Mouse (Mus musculus) CD4-positive, CD25-positive, alpha-beta regulatory T cell, adult 4 months (primary cell): ENCODE measurements at regions not wholly inside any gene's neighbourhood (a gene's known extent, or its start where the extent isn't known, plus 50 kb on each side); places are given as distances from the start of the nearest gene placed in this dataset.
A peak's percentile ranks its signal among the peaks of the same experiment; 100 is the strongest.

Experiments used
- ATAC-seq: one replicate; pipeline ENCODE4 v1.8.0; 2017

- no peak for ATAC-seq
Measured at GRCm38 (mm10) chr15:59212362-59212761, 323.3 kb downstream of the Gm49356 start.

- ATAC-seq: no peak
Measured at GRCm38 (mm10) chr15:59214096-59214495, 325.0 kb downstream of the Gm49356 start.

GRCm38 (mm10) chr15:59215239-59215638 lies 326.1 kb downstream of the Gm49356 start:
- ATAC-seq: no peak

GRCm38 (mm10) chr15:59217481-59217880 lies 328.4 kb downstream of the Gm49356 start:
- no peak for ATAC-seq

GRCm38 (mm10) chr15:59218916-59219315 lies 329.8 kb downstream of the Gm49356 start:
- no peak for ATAC-seq

- no peak for ATAC-seq
Measured at GRCm38 (mm10) chr15:59225637-59226036, 336.5 kb downstream of the Gm49356 start.

GRCm38 (mm10) chr15:59227293-59227692 lies 338.2 kb downstream of the Gm49356 start:
- no peak for ATAC-seq

DNA sequence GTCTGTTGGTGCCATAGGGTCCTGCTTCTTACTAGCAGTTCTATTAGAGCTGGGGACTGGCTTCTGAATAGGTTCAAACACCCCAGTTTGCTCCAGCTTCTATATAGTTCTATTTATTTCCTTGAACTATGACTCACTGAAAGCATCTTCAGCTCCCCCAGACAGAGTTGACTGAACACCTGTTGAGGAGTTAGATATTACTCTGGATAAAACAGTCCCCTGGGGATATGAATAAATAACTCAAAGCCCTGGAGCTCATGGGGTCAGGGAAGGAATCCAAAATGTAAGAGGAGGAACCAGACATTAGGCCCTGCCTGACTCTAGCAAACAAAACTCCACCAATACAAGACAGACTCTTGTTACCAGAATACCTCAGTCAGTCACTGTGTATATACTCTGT lies 341.4 kb downstream of the Gm49356 start:
- ATAC-seq: no peak

GRCm38 (mm10) chr15:59231703-59232102 lies 342.6 kb downstream of the Gm49356 start:
- no peak for ATAC-seq

- no peak for ATAC-seq
Measured at GRCm38 (mm10) chr15:59232290-59232689, 343.2 kb downstream of the Gm49356 start.

DNA sequence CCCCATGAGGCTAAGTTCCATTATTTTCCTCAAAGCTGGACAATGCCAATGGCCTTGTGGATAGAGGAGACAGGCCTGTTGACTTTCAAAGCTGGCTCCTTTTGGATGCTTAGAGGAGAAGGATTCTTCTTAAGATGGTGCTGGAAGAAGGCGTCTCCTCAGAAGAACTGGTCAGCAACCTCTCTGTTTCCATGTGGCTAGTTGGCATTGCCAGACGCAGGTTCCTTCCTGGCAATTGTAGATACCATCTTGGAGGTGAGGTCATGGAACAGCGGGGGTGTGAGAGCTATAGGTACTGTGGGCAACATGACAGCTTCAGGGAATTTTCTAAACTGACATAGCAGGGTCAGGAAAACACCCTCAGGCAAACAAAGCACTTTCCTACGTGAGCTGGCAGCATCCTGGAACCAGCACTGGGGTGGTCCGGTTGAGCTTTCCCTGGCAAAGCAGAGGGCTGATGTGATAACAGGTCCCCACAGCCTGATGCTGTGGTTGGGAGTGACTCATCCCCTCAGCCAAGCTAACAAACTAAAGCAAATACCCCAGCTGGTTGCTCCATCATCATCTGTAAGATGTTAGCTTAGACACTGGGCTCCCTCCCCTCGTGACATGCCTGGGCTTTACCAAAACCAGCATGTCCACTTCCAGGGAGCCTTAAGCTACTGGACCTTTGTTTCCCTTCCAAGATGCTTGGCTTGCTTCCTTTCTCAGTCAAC lies 348.5 kb downstream of the Gm49356 start:
- no peak for ATAC-seq

DNA sequence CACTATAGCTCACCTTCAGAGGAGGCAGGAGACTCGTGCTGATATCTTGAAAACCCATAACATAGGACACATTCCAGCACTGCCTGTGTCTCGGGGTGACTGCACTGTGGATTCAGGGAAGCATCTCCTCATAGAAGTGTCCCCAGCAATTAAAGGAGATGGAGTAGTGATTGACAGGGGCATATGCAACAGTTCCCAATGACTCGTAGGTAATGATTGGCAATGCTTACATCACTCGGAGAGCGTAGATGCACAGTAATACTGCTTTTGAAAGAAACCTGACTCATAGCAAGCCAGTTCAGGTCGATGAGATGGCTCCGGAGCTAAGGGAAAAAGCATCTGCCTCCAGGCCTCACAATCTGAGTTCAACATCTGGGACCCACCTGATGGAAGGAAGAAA lies 352.7 kb downstream of the Gm49356 start:
- no peak for ATAC-seq

GRCm38 (mm10) chr15:59245927-59246649 lies 357.0 kb downstream of the Gm49356 start:
- no peak for ATAC-seq

DNA sequence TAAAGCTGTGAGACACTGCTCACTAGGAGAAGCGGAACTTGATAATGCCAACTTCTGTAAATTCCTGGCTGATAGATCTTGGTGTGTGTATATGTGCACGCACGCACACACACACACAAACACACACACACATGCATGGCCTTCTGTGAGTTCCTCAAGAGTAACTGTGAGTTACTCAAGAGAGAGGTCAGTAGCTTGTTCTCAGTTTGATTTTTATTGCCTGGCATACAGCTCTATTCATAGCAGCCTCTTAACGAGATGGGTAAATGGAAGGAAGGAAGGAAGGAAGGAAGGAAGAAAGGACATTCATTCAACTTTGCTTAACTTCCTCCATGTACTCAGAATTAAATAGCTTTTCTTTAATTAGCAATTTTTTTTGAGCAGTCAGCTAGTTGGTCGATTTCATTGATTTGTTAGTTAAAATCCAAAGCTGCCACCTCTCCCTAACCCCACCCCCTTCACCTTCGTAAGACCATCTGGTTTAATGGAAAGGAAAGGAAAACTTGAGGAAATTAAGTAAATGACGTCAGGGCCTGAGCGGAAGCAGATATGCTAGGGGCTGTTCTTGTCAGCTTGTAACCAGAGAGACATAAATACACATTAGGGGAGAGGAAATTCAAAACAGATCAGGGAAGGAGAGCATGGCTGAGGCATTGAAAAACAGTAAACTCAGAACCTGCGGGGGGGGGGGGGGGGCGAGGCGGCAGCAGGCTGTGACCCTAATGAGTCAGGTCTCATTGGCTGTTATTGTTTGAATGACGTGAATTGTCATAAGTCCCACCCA lies 359.6 kb downstream of the Gm49356 start:
- ATAC-seq: no peak

- ATAC-seq: no peak
Measured at GRCm38 (mm10) chr15:59261380-59261779, 372.3 kb downstream of the Gm49356 start.

GRCm38 (mm10) chr15:59262380-59262779 lies 373.3 kb downstream of the Gm49356 start:
- ATAC-seq: no peak

- ATAC-seq: peak; percentile 99
Measured at GRCm38 (mm10) chr15:59263433-59264328, 374.6 kb downstream of the Gm49356 start.
